Mouse (Mus musculus): ENCODE measurements around the gene Foxo1. TPM values are rescaled to one million over a fixed set of nuclear protein-coding genes. Genes with fewer than 3 reads are reported as not detected.

Gene Foxo1
- polyA plus RNA-seq, 1 experiment from 2014 or later: 6.5 TPM

Other genes with a start within 250 kb of the Foxo1 start
- 5.2 and 5.5 TPM in 2 replicates for gene Maml3, start 163.3 kb upstream of the Foxo1 start, polyA plus RNA-seq (2015; fragmentation: Nextera tagmentation; extraction: Ambion mirVana)

Measured in stomach, embryonic 15.5 days (tissue).